Mouse (Mus musculus): ENCODE data around the gene Ccdc136. TPM values are rescaled to one million over a fixed set of nuclear protein-coding genes. Genes with fewer than 3 reads are reported as not detected.

The Ccdc136 gene
- polyA plus RNA-seq, 1 experiment from 2014 or later: 4.0 TPM

GRCm38 (mm10) chr6:29473941-29474691 lies 78.0 kb downstream of the Ccdc136 start:
- Histone ChIP-seq H3K9ac (ENCODE audit: low read depth, low read length) (peak overlapping the region; percentile 47; the same call in 1 of the 2 replicates), H3K27ac (ENCODE audit: low read depth, low read length) (no peak overlapping the region)
- no peak for TF ChIP-seq CTCF (IDR thresholded peaks at IDR 0.05; ENCODE audit: low read depth)

GRCm38 (mm10) chr6:29474736-29475135 lies 78.6 kb downstream of the Ccdc136 start:
- H3K27ac ChIP-seq (ENCODE audit: low read depth, low read length): no peak overlapping the region
- peaks cover 21% of the 10 kb centered on the region for H3K36me3 ChIP-seq (ENCODE audit: control insufficient read depth, insufficient read depth)
- no peak overlapping the region; the same call in 1 of the 2 replicates for H3K4me2 ChIP-seq (replicated peaks; ENCODE audit: low read depth)
- no peak for ATAC-seq
- no peaks in the 10 kb centered on the region for H3K27me3 ChIP-seq (replicated peaks; ENCODE audit: control insufficient read depth, insufficient read depth, low read length)
- TF ChIP-seq CTCF (IDR thresholded peaks at IDR 0.05; ENCODE audit: low read depth): no peak
- H3K9me3 ChIP-seq (ENCODE audit: control insufficient read depth): no peaks in the 10 kb centered on the region
- 76% methylated on average over 2 of the region's 2 CpGs for WGBS
- H3K9ac ChIP-seq (ENCODE audit: low read depth, low read length): no peak overlapping the region
- H3K4me1 ChIP-seq (replicated peaks; ENCODE audit: control insufficient read depth, insufficient read depth, low read length): no peaks in the 10 kb centered on the region
- H3K4me3 ChIP-seq (ENCODE audit: low read depth, low read length): no peak overlapping the region

More at GRCm38 (mm10) chr6:29473941-29474691, 78.0 kb downstream of the Ccdc136 start:
- H3K4me3 ChIP-seq (ENCODE audit: low read depth, low read length): peak overlapping the region; percentile 43
- no peaks in the 10 kb centered on the region for H3K9me3 ChIP-seq (ENCODE audit: control insufficient read depth)
- 5% methylated on average over 33 of the region's 33 CpGs for WGBS
- H3K4me1 ChIP-seq (replicated peaks; ENCODE audit: control insufficient read depth, insufficient read depth, low read length): no peaks in the 10 kb centered on the region
- H3K4me2 ChIP-seq (replicated peaks; ENCODE audit: low read depth): peak overlapping the region; percentile 83
- H3K36me3 ChIP-seq (ENCODE audit: control insufficient read depth, insufficient read depth): peaks cover 22% of the 10 kb centered on the region
- no peaks in the 10 kb centered on the region for H3K27me3 ChIP-seq (replicated peaks; ENCODE audit: control insufficient read depth, insufficient read depth, low read length)
- ATAC-seq: peak; percentile 94

Small RNAs within 50 kb of the gene (microRNA-seq; reads per million reads assigned to microRNA genes)
- gene Gm26220: not detected
- not detected for gene Gm44354

Other genes with a start within 250 kb of the Ccdc136 start
- gene Rbm28, start 231.3 kb upstream of the Ccdc136 start, polyA plus RNA-seq (2015; fragmentation: Nextera tagmentation; extraction: Ambion mirVana): 9.8 and 12.2 TPM in 2 replicates
- 0.23 and 0.29 TPM in 2 replicates for gene Prrt4, start 216.7 kb upstream of the Ccdc136 start, polyA plus RNA-seq (2015; fragmentation: Nextera tagmentation; extraction: Ambion mirVana)
- 10.6 and 11.7 TPM in 2 replicates for gene Impdh1, start 179.9 kb upstream of the Ccdc136 start, polyA plus RNA-seq (2015; fragmentation: Nextera tagmentation; extraction: Ambion mirVana)
- gene Hilpda, start 123.8 kb upstream of the Ccdc136 start, polyA plus RNA-seq (2015; fragmentation: Nextera tagmentation; extraction: Ambion mirVana): 20.7 and 27.2 TPM in 2 replicates
- not detected in 2 replicates for gene Fam71f2, start 116.7 kb upstream of the Ccdc136 start, polyA plus RNA-seq (2015; fragmentation: Nextera tagmentation; extraction: Ambion mirVana)
- gene Fam71f1, start 77.2 kb upstream of the Ccdc136 start, polyA plus RNA-seq (2015; fragmentation: Nextera tagmentation; extraction: Ambion mirVana): not detected in 2 replicates
- 126 and 134 TPM in 2 replicates for gene Calu, start 48.2 kb upstream of the Ccdc136 start, polyA plus RNA-seq (2015; fragmentation: Nextera tagmentation; extraction: Ambion mirVana)
- gene Opn1sw, start 7.8 kb upstream of the Ccdc136 start, polyA plus RNA-seq (2015; fragmentation: Nextera tagmentation; extraction: Ambion mirVana): 0.13 and 0.21 TPM in 2 replicates
- 3.5 and 3.8 TPM in 2 replicates for gene Flnc, start 36.9 kb downstream of the Ccdc136 start, polyA plus RNA-seq (2015; fragmentation: Nextera tagmentation; extraction: Ambion mirVana)
- 438 and 439 TPM in 2 replicates for gene Atp6v1f, start 71.4 kb downstream of the Ccdc136 start, polyA plus RNA-seq (2015; fragmentation: Nextera tagmentation; extraction: Ambion mirVana)
- not detected in 2 replicates for gene Atp6v1fnb, start 75.1 kb downstream of the Ccdc136 start, polyA plus RNA-seq (2015; fragmentation: Nextera tagmentation; extraction: Ambion mirVana)
- 2.7 and 3.8 TPM in 2 replicates for gene Kcp, start 111.6 kb downstream of the Ccdc136 start, polyA plus RNA-seq (2015; fragmentation: Nextera tagmentation; extraction: Ambion mirVana)
- gene Irf5, start 130.3 kb downstream of the Ccdc136 start, polyA plus RNA-seq (2015; fragmentation: Nextera tagmentation; extraction: Ambion mirVana): 4.2 and 4.3 TPM in 2 replicates
- gene Tnpo3, start 213.6 kb downstream of the Ccdc136 start, polyA plus RNA-seq (2015; fragmentation: Nextera tagmentation; extraction: Ambion mirVana): 28.1 and 28.5 TPM in 2 replicates